Mouse (Mus musculus): ENCODE measurements around the gene Prkar1a. TPM values are rescaled to one million over a fixed set of nuclear protein-coding genes. Genes with fewer than 3 reads are reported as not detected.

The Prkar1a gene
- total RNA-seq, 2 experiments from 2014 or later: 72.0 to 93.1 TPM

Other genes with a start within 250 kb of the Prkar1a start
- 0.12 TPM in 1 of 2 replicates, not detected in the other for gene 9930022D16Rik, start 235.5 kb upstream of the Prkar1a start, total RNA-seq (2014; fragmentation: Nextera tagmentation)
- gene 9930022D16Rik, start 235.5 kb upstream of the Prkar1a start, total RNA-seq (2017): 1.2 TPM in 1 of 2 replicates, not detected in the other
- gene Amz2, start 223.5 kb upstream of the Prkar1a start, total RNA-seq (2014; fragmentation: Nextera tagmentation): 50.3 and 51.7 TPM in 2 replicates
- gene Amz2, start 223.5 kb upstream of the Prkar1a start, total RNA-seq (2017): 79.1 and 90.9 TPM in 2 replicates
- 7.3 and 9.3 TPM in 2 replicates for gene Arsg, start 176.0 kb upstream of the Prkar1a start, total RNA-seq (2014; fragmentation: Nextera tagmentation)
- 4.1 and 4.7 TPM in 2 replicates for gene Arsg, start 176.0 kb upstream of the Prkar1a start, total RNA-seq (2017)
- 40.6 and 46.9 TPM in 2 replicates for gene Slc16a6, start 175.8 kb upstream of the Prkar1a start, total RNA-seq (2014; fragmentation: Nextera tagmentation)
- 16.5 and 20.6 TPM in 2 replicates for gene Slc16a6, start 175.8 kb upstream of the Prkar1a start, total RNA-seq (2017)
- 21.2 and 30.6 TPM in 2 replicates for gene Wipi1, start 37.4 kb upstream of the Prkar1a start, total RNA-seq (2014; fragmentation: Nextera tagmentation)
- gene Wipi1, start 37.4 kb upstream of the Prkar1a start, total RNA-seq (2017): 5.9 and 9.0 TPM in 2 replicates
- gene Fam20a, start 72.9 kb downstream of the Prkar1a start, total RNA-seq (2014; fragmentation: Nextera tagmentation): not detected in 2 replicates
- 0.19 and 0.70 TPM in 2 replicates for gene Fam20a, start 72.9 kb downstream of the Prkar1a start, total RNA-seq (2017)
- gene 1700012B07Rik, start 178.6 kb downstream of the Prkar1a start, total RNA-seq (2014; fragmentation: Nextera tagmentation): 3.4 TPM in 1 of 2 replicates, not detected in the other
- gene 1700012B07Rik, start 178.6 kb downstream of the Prkar1a start, total RNA-seq (2017): not detected in 2 replicates

Data from megakaryocyte-erythroid progenitor cell, adult 5-6 weeks (primary cell).